Comparison of ENCODE assay signal across 9 mouse cellular contexts in genomic region chr14:7765569-7766314, GRCm38 (mm10). TPM values are rescaled to one million over a fixed set of nuclear protein-coding genes. Genes with fewer than 3 reads are reported as not detected.
A peak's percentile ranks its signal among the peaks of the same experiment; 100 is the strongest.
DNase-seq lines count a peak whose midpoint lies in the region; ATAC-seq and TF ChIP-seq lines count a peak whose summit lies in the region.
"Had no signal": no experiment of that assay in that cellular context is flagged by ENCODE, and none has a peak within 500 bp of the region (broad histone marks: within the 10 kb centered on the region; RNA-seq: fewer than 3 reads in every experiment).

No protein-coding gene starts in this region.

- 14% methylated on average over 9 of the region's 9 CpGs for WGBS in forebrain, embryonic 10.5 days
- WGBS in heart, postnatal 0 days = 16% methylated on average over 9 of the region's 9 CpGs
- WGBS in liver, embryonic 15.5 days (ENCODE audit: insufficient replicate concordance) = 8% methylated on average over 9 of the region's 9 CpGs
- WGBS in neural tube, embryonic 14.5 days = 14% methylated on average over 9 of the region's 9 CpGs

- no peak overlapping the region for H3K4me3 ChIP-seq in CH12.LX (replicated peaks in 1 of 3; ENCODE audit: low read depth in 2 of 3, low read length in 2 of 3, poor library complexity in 1 of 3)
- no peak overlapping the region for H3K4me3 ChIP-seq in forebrain, embryonic 10.5 days
- no peak overlapping the region for H3K4me3 ChIP-seq in heart, postnatal 0 days (ENCODE audit: low read depth, low read length)
- no peak overlapping the region for H3K4me3 ChIP-seq in liver, embryonic 15.5 days (replicated peaks)
- no peak overlapping the region for H3K4me3 ChIP-seq in neural tube, embryonic 14.5 days (ENCODE audit: low read depth, low read length)
- H3K4me3 ChIP-seq: heart, embryonic 13.5 days had no signal

- in situ Hi-C loops in CH12.LX (cut with MboI; ENCODE audit: low pct_ligation_motif_present, low pct_unique_long_range_greater_than_20kb, low sequenced_read_pairs) = no loop called here

- H3K36me3 ChIP-seq in CH12.LX (replicated peaks in 1 of 2; ENCODE audit: control insufficient read depth in 1 of 2, insufficient read depth in 1 of 2, low read length in 1 of 2) = peaks cover 0 to 4% of the 10 kb centered on the region in 2 experiments
- no peaks in the 10 kb centered on the region for H3K36me3 ChIP-seq in forebrain, embryonic 10.5 days (replicated peaks)
- no peaks in the 10 kb centered on the region for H3K36me3 ChIP-seq in heart, postnatal 0 days (replicated peaks; ENCODE audit: control insufficient read depth, insufficient read depth, low read length)
- H3K36me3 ChIP-seq in liver, embryonic 15.5 days (replicated peaks) = no peaks in the 10 kb centered on the region
- H3K36me3 ChIP-seq in neural tube, embryonic 14.5 days (ENCODE audit: control insufficient read depth, insufficient read depth, low read length) = no peaks in the 10 kb centered on the region
- H3K36me3 ChIP-seq: heart, embryonic 13.5 days had no signal

- H3K27ac ChIP-seq in CH12.LX (ENCODE audit: insufficient read depth, low read depth) = no peak overlapping the region
- no peak overlapping the region for H3K27ac ChIP-seq in forebrain, embryonic 10.5 days
- no peak overlapping the region for H3K27ac ChIP-seq in heart, postnatal 0 days (ENCODE audit: low read depth)
- H3K27ac ChIP-seq in liver, embryonic 15.5 days (replicated peaks) = no peak overlapping the region
- no peak overlapping the region for H3K27ac ChIP-seq in neural tube, embryonic 14.5 days (ENCODE audit: low read depth, low read length)
- H3K27ac ChIP-seq: heart, embryonic 13.5 days had no signal

- peak; percentile 86 to 98 for TF ChIP-seq CTCF in CH12.LX (conservative IDR thresholded peaks at IDR 0.05 in 1 of 2, IDR thresholded peaks at IDR 0.05 in 1 of 2; ENCODE audit: low read depth in 2 of 2, low read length in 2 of 2)
- TF ChIP-seq CTCF in heart, postnatal 0 days (IDR thresholded peaks at IDR 0.05; ENCODE audit: low read depth) = peak; percentile 84

- no peaks in the 10 kb centered on the region for H3K27me3 ChIP-seq in CH12.LX (replicated peaks)
- no peaks in the 10 kb centered on the region for H3K27me3 ChIP-seq in forebrain, embryonic 10.5 days (ENCODE audit: poor library complexity, severe bottlenecking)
- no peaks in the 10 kb centered on the region for H3K27me3 ChIP-seq in heart, postnatal 0 days (ENCODE audit: control insufficient read depth, insufficient read depth, low read length)
- no peaks in the 10 kb centered on the region; the same call in 1 of the 2 replicates for H3K27me3 ChIP-seq in liver, embryonic 15.5 days
- H3K27me3 ChIP-seq in neural tube, embryonic 14.5 days (ENCODE audit: control insufficient read depth, insufficient read depth, low read length) = no peaks in the 10 kb centered on the region
- H3K27me3 ChIP-seq: heart, embryonic 13.5 days had no signal

- no peaks in the 10 kb centered on the region for H3K79me2 ChIP-seq in CH12.LX (replicated peaks; ENCODE audit: control insufficient read depth, extremely low read depth, insufficient read depth, poor library complexity, severe bottlenecking)

- H3K9ac ChIP-seq in CH12.LX (ENCODE audit: insufficient read depth, low read depth) = no peak overlapping the region
- H3K9ac ChIP-seq in heart, postnatal 0 days (replicated peaks; ENCODE audit: low read depth, low read length) = no peak overlapping the region
- H3K9ac ChIP-seq in liver, embryonic 15.5 days = no peak overlapping the region
- H3K9ac ChIP-seq in neural tube, embryonic 14.5 days (replicated peaks; ENCODE audit: low read depth, low read length) = no peak overlapping the region
- H3K9ac ChIP-seq: heart, embryonic 13.5 days had no signal

- DNase-seq in CH12.LX (ENCODE audit: extremely low read depth) = peak; percentile 94
- peak; percentile 26 for DNase-seq in brain, embryonic 18.5 days (ENCODE audit: low read depth, low spot score)
- DNase-seq in forebrain, embryonic 10.5 days (ENCODE audit: extremely low spot score, low spot score) = peak; percentile 83
- DNase-seq in heart, postnatal 0 days (ENCODE audit: low spot score) = peak; percentile 73
- DNase-seq in kidney, postnatal 25 days = peak; percentile 81 to 91
- peak; percentile 89 for DNase-seq in testis, postnatal 10 days (ENCODE audit: low spot score)

- H3K4me2 ChIP-seq in CH12.LX (ENCODE audit: insufficient read depth, low read depth, poor library complexity, severe bottlenecking) = no peak overlapping the region
- no peak overlapping the region for H3K4me2 ChIP-seq in heart, postnatal 0 days (ENCODE audit: low read depth, low read length)
- H3K4me2 ChIP-seq in liver, embryonic 15.5 days = no peak overlapping the region
- no peak overlapping the region for H3K4me2 ChIP-seq in neural tube, embryonic 14.5 days (ENCODE audit: low read depth, low read length)
- H3K4me2 ChIP-seq: heart, embryonic 13.5 days had no signal

- peak; percentile 78 for ATAC-seq in heart, postnatal 0 days (ENCODE audit: insufficient read depth, low read depth)
- ATAC-seq in liver, embryonic 15.5 days (ENCODE audit: insufficient read depth) = peak; percentile 58
- ATAC-seq in neural tube, embryonic 14.5 days (ENCODE audit: low read depth) = peak; percentile 91

- dilution Hi-C loops in CH12.LX (cut with MboI; ENCODE audit: extremely low pct_ligation_motif_present, extremely low pct_unique_long_range_greater_than_20kb, low sequenced_read_pairs) = no loop called here

- H3K4me1 ChIP-seq in CH12.LX (ENCODE audit: control insufficient read depth in 1 of 2, insufficient read depth in 2 of 2) = peaks cover 0 to 4% of the 10 kb centered on the region in 2 experiments; a peak in 1 of 4 replicates
- no peaks in the 10 kb centered on the region for H3K4me1 ChIP-seq in forebrain, embryonic 10.5 days
- H3K4me1 ChIP-seq in heart, postnatal 0 days (ENCODE audit: control insufficient read depth, insufficient read depth) = no peaks in the 10 kb centered on the region
- no peaks in the 10 kb centered on the region for H3K4me1 ChIP-seq in liver, embryonic 15.5 days (replicated peaks)
- H3K4me1 ChIP-seq in neural tube, embryonic 14.5 days (ENCODE audit: control insufficient read depth, insufficient read depth, low read length) = no peaks in the 10 kb centered on the region
- H3K4me1 ChIP-seq: heart, embryonic 13.5 days had no signal

- peak; percentile 40 for TF ChIP-seq RAD21 in CH12.LX (IDR thresholded peaks at IDR 0.05; ENCODE audit: low read depth, low read length)

- no peak for TF ChIP-seq POLR2A in CH12.LX (IDR thresholded peaks at IDR 0.05; ENCODE audit: low read depth, low read length)

- H3K9me3 ChIP-seq in CH12.LX (replicated peaks; ENCODE audit: low read length) = no peaks in the 10 kb centered on the region
- no peaks in the 10 kb centered on the region for H3K9me3 ChIP-seq in forebrain, embryonic 10.5 days
- no peaks in the 10 kb centered on the region for H3K9me3 ChIP-seq in heart, postnatal 0 days (replicated peaks; ENCODE audit: control insufficient read depth, low read length)
- H3K9me3 ChIP-seq in liver, embryonic 15.5 days (replicated peaks) = no peaks in the 10 kb centered on the region
- no peaks in the 10 kb centered on the region for H3K9me3 ChIP-seq in neural tube, embryonic 14.5 days (ENCODE audit: control insufficient read depth, low read length)
- H3K9me3 ChIP-seq: heart, embryonic 13.5 days had no signal

- no peak for TF ChIP-seq EP300 in CH12.LX (IDR thresholded peaks at IDR 0.05; ENCODE audit: low read length)
- no peak for TF ChIP-seq EP300 in heart, postnatal 0 days (IDR thresholded peaks at IDR 0.05; ENCODE audit: low read depth)

TF ChIP-seq in CH12.LX, 34 proteins besides CTCF, POLR2A, EP300 and RAD21 (continues in another document):
- peak; percentile 69; the same call in 1 of the 2 replicates for TF ChIP-seq CHD2 (IDR thresholded peaks at IDR 0.05; ENCODE audit: low read length)
- TF ChIP-seq CHD1 (IDR thresholded peaks at IDR 0.05; ENCODE audit: low read depth, low read length) = no peak
- no peak for TF ChIP-seq MAFK (IDR thresholded peaks at IDR 0.05; ENCODE audit: insufficient replicate concordance, low read length)
- TF ChIP-seq POLR2AphosphoS2 (IDR thresholded peaks at IDR 0.05; ENCODE audit: low read depth, low read length) = no peak
- TF ChIP-seq ELF1 (IDR thresholded peaks at IDR 0.05; ENCODE audit: low read depth, low read length) = 0 out of 2 replicates have a peak, but pooled peaks have one; percentile 30
- no peak for TF ChIP-seq ETS1 (conservative IDR thresholded peaks at IDR 0.05; ENCODE audit: low read depth, low read length)
- TF ChIP-seq MAX (IDR thresholded peaks at IDR 0.05; ENCODE audit: low read length) = peak; percentile 59; the same call in 1 of the 2 replicates
- peak; percentile 52 for TF ChIP-seq IRF4 (IDR thresholded peaks at IDR 0.05; ENCODE audit: low read depth, low read length)
- TF ChIP-seq NRF1 (IDR thresholded peaks at IDR 0.05; ENCODE audit: low read depth, low read length) = no peak
- TF ChIP-seq ZC3H11A (IDR thresholded peaks at IDR 0.05; ENCODE audit: low read depth, low read length) = no peak
- TF ChIP-seq MYC (IDR thresholded peaks at IDR 0.05; ENCODE audit: low read depth, low read length) = peak; percentile 45; the same call in 1 of the 2 replicates
- no peak for TF ChIP-seq USF1 (IDR thresholded peaks at IDR 0.05; ENCODE audit: low read depth, low read length)
- no peak for TF ChIP-seq JUND (conservative IDR thresholded peaks at IDR 0.05; ENCODE audit: low read depth, low read length)

RNA-seq across cellular contexts. Expression of gene Gm26661, which starts 25.6 kb away (rescaled TPM):
- not detected in 2 replicates for total RNA-seq in CH12.LX (2012; rRNA removed)
- not detected in 2 replicates for total RNA-seq in CH12.LX (2014; rRNA removed)
- polyA plus RNA-seq in CH12.LX (2012; ENCODE audit: insufficient read length, low read depth) = not detected in 2 replicates
- not detected in 2 replicates for polyA plus RNA-seq in forebrain, embryonic 10.5 days (2016; fragmentation: Nextera tagmentation; extraction: Ambion mirVana)
- total RNA-seq in heart, postnatal 0 days (2014; rRNA removed; ENCODE audit: low replicate concordance) = not detected in 2 replicates
- not detected in 2 replicates for polyA plus RNA-seq in heart, postnatal 0 days (2015; fragmentation: Nextera tagmentation; extraction: Ambion mirVana)
- polyA plus RNA-seq in liver, embryonic 15.5 days (2015; fragmentation: Nextera tagmentation; extraction: Ambion mirVana) = not detected in 2 replicates
- not detected in 2 replicates for polyA plus RNA-seq in neural tube, embryonic 14.5 days (2014; fragmentation: Nextera tagmentation; extraction: Ambion mirVana)
- polyA plus RNA-seq: heart, embryonic 13.5 days had no signal

RNA-seq across cellular contexts. Expression of gene Flnb, which starts 52.0 kb away (rescaled TPM):
- 51.4 and 74.0 TPM in 2 replicates for total RNA-seq in CH12.LX (2012; rRNA removed)
- 28.9 and 29.5 TPM in 2 replicates for total RNA-seq in CH12.LX (2014; rRNA removed)
- polyA plus RNA-seq in CH12.LX (2012; ENCODE audit: insufficient read length, low read depth) = 52.4 and 61.6 TPM in 2 replicates
- polyA plus RNA-seq in forebrain, embryonic 10.5 days (2016; fragmentation: Nextera tagmentation; extraction: Ambion mirVana) = 22.9 and 24.2 TPM in 2 replicates
- total RNA-seq in heart, postnatal 0 days (2014; rRNA removed; ENCODE audit: low replicate concordance) = 40.7 and 42.9 TPM in 2 replicates
- polyA plus RNA-seq in heart, postnatal 0 days (2015; fragmentation: Nextera tagmentation; extraction: Ambion mirVana) = 3.8 and 4.0 TPM in 2 replicates
- polyA plus RNA-seq in liver, embryonic 15.5 days (2015; fragmentation: Nextera tagmentation; extraction: Ambion mirVana) = 3.6 and 4.2 TPM in 2 replicates
- polyA plus RNA-seq in neural tube, embryonic 14.5 days (2014; fragmentation: Nextera tagmentation; extraction: Ambion mirVana) = 7.0 and 9.0 TPM in 2 replicates

Comparison
In these comparisons a context has a peak if more than half of its experiments do, and no peak if none do; other contexts are left out.
1. DNase-seq: peak in every context shown above with its lines; median percentile 94 in CH12.LX; 89 in testis, postnatal 10 days; 86 in kidney, postnatal 25 days; 83 in forebrain, embryonic 10.5 days; 73 in heart, postnatal 0 days; 26 in brain, embryonic 18.5 days.